Mouse (Mus musculus) retina, embryonic 14.5 days (tissue): ENCODE measurements around the gene Amz1.

Source experiments
- DNase-seq: peaks from one replicate; pipeline ENCODE4 v3.0.0-alpha.2; 2015; ENCODE audit warnings: low spot score

Amz1 gene

DNA sequence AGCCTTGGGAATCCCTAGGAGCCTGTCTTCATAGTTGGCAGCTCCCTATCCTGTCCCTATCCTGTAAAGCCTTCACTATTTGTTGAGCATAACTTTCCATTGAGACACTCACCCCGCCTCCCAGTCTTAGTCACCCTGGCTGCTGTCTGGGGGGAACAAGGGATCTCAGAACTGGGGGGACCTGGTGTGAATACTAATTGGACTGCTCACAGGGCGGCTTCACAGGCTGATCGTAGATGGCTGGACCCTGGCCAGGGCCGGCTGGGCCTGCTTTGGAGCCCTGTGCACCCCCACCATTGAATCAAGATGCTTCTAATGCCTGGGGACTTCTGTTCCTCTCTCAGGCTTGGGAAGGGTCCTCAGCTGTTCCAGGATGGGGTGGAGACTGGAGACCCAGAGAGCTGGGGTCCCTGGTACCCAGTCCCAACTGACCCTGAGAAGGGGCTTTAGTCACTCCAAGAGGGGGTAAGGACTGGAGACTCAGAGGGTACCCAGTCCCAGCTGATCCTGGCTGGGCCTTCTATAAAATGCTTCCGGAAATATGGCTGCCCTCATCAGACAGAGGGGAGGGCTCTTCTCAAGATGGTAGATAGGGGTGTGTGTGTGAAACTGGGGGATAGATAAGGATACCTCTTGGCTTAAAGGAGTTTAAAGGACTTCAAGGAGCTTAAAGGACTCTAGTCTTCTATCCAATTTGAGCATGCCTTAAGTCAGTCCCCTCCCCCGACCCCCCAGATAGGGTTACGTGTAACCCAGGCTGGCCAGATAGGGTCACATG lies 2.3 kb downstream of the Amz1 start:
- no peak for DNase-seq

DNA sequence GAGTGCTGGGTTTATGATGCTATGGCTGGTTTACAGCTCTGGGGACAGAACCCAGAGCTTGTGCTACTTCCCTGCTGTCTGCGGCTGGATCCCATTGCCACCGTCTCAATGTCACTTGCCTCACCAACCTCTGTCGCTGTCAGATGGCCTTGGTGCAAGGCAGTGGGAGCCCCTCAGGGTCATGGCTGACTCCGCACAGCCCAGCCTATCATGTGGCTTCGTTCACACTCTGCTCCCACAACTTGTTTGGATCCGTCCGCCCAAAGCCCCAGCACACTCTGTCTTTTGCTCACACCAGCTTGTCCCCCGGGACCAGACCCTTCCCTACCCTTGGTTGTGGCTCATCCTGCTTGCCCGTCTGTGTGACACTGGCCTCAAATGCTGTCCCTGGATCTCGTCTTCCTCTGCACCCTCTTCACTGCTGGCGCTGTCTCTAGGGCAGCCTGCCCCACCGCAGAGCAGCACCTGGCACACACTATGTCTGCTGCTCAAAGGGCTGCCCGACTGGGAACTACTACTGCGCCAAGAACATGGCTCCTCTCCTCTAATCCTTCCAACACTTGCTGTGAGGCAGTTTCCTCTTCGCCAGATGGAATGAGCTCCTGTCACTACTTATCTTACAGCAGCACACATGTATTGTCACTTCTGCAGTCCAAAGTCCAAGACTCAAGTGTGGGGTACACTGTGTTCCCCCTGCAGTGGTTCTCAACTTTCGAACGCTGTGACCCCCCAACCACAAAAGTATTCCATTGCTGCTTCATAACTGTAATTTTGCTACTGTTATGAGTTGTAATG lies 3.2 kb downstream of the Amz1 start:
- no peak for DNase-seq

DNA sequence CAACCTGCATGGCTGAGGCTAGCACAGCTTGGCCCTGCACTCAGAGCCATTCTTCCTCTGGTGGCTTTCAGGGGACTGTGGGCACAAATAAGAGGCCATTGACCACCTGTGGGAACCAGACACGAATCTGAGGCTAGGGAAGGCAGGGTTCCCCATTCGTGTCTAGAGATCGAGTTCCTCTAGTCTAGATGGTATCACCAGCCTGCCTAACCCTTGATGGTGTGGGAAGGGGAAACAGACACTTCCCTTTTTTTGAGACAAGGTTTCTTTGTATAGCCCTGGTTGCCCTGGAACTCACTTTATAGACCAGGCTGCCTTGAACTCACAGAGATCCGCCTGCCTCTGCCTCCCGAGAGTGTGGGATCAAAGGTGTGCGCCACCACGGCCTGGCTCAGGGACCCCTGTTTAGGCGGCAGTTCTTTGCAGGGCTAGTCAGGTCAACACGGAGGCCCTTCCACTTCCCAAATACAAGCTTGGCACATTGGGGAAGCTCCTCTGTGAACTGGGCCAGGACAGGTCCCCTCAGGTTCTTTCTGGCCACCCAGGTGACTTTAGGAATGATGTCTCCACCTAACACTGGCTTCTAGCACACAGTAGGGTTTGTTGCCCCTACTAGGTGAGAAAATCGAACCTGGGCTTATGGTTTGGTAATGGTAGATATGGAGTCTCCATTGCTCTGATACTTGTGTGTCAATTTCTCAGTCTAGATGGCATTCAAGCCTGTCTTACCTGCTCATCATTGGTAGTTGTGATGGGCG lies 7.3 kb downstream of the Amz1 start:
- DNase-seq, result no peak

DNA sequence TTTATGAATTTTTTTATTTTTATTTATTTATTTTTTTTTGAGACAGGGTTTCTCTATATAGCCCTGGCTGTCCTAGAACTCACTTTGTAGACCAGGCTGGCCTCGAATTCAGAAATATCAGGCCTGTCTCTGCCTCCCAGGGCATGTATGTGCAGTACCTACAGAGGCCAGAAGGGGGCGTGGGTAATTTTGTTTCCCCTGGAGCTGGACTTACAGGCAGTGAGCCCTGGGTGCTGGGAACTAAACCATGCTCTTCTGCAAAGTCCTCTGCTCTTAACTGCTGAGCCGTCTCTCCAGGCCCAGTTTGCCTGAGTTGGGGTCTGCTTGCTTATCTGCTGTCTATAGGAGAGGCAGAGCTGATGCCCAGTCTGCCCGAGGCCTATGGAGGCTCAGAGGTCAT lies 8.3 kb downstream of the Amz1 start:
- DNase-seq, result no peak

- no peak for DNase-seq
Observed at GRCm38 (mm10) chr5:140733336-140733735, 9.4 kb downstream of the Amz1 start.

- DNase-seq, result peak; percentile 49
Observed at GRCm38 (mm10) chr5:140735297-140735696, 11.4 kb downstream of the Amz1 start.

- no peak for DNase-seq
Observed at GRCm38 (mm10) chr5:140736166-140736565, 12.2 kb downstream of the Amz1 start.

- DNase-seq, result no peak
Observed at GRCm38 (mm10) chr5:140739813-140740212, 15.9 kb downstream of the Amz1 start.

DNA sequence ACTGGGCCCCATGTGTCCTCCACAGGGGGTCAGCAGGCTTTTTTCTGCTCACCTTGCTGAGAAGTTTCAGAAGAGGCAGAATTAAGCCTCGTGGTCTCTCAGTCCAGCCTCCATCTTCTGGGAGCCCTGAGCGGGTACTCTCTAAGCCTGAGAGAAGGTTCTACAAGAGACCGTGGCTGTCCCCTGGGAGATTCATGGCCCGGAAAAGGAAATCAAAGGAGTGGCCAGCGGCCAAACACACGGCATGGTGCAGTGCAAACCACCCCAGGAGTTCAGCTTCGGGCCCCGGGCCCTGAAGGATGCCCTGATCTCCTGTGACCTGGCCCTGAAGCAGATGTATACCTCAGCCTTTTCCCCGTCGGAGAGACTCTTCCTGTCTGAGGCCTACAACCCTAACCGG lies 17.1 kb downstream of the Amz1 start:
- DNase-seq, result no peak

- peak; percentile 38 for DNase-seq
Observed at GRCm38 (mm10) chr5:140741877-140742276, 17.9 kb downstream of the Amz1 start.

- DNase-seq, result peak; percentile 40
Observed at GRCm38 (mm10) chr5:140743706-140744131, 19.8 kb downstream of the Amz1 start.

DNA sequence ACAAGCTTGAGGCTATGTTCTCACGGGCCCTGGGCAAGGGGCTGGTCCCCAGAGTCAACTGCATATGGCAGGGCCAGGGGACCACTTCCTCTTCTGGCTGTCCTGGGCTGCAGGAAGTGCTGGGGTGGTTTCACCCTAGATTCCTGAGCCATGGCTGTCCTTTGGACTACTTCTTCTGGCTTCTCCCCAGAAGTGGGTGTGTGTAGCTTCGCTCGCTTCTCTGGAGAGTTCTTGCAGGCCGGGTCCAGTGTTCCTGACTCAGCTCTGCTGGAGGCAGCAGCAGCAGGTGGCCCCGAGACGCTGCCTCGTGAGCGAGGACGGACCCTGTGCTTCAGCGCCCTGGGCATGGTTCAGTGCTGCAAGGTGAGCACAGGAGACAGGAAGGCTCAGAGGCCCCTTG lies 24.5 kb downstream of the Amz1 start:
- no peak for DNase-seq

GRCm38 (mm10) chr5:140749062-140749875 lies 25.3 kb downstream of the Amz1 start:
- peak; percentile 87 for DNase-seq

GRCm38 (mm10) chr5:140750925-140751324 lies 27.0 kb downstream of the Amz1 start:
- DNase-seq, result peak; percentile 52

DNA sequence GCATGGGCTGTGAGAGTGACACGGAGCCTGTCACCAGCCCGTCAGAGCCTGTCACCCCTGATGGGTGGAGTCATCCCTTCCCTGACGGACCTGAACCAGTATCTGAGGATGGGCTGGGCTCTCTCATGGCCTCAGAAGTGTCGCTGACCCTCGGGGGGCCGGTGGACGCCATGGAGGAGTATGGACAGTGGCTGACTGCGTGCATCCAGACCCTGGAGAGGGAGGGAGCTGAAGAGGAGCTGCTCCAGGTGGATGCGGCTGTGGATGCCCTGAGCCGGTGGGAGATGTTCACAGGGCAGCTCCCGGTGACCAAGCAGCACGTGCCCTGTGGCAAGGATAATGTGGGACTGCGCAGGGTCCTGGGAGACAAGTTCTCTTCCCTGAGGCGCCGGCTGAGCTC lies 28.1 kb downstream of the Amz1 start:
- no peak for DNase-seq

- DNase-seq, result no peak
Observed at GRCm38 (mm10) chr5:140752639-140753038, 28.7 kb downstream of the Amz1 start.

DNA sequence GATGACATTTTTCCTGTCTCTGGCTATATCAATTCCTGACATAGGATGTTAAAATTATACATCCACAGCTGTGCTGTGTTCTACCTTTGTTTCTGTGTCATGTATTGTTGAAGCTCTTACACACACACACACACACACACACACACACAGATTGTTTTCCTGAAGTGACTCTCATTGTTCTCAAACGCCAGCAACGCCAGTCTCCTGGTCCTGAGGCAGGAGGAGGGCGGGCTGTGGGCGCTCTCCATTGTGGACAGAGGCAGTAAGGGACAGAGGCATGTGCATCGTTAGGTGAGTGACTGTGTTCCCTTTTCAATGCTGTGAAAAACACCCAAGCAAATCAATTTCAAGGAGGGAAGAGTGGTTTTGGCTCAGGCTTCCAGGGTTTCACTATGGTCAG lies 29.3 kb downstream of the Amz1 start:
- no peak for DNase-seq

- DNase-seq, result no peak
Observed at GRCm38 (mm10) chr5:140758864-140759263, 34.9 kb downstream of the Amz1 start.

DNA sequence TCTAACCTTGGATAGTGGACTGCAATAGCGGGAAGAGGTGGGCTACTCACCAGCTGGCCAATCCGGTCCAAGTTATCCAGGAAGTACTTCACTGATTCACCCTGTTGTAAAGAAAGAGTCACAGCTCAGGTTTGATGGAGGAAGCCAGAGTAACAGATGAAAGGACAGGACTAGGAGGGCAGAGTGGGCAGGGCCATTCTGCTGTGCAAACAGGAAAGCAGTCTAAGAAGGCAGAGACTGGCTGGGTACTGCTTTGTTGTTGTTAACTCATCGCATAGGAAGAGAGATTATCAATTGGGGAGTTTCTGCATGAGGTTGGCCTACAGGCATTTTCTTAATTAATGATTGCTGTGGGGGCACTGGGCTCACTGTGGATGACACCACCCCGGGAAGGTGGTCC lies 38.6 kb downstream of the Amz1 start:
- DNase-seq, result no peak

- DNase-seq, result no peak
Observed at GRCm38 (mm10) chr5:140764921-140765613, 41.1 kb downstream of the Amz1 start.

GRCm38 (mm10) chr5:140766566-140766965 lies 42.6 kb downstream of the Amz1 start:
- no peak for DNase-seq
